Mouse (Mus musculus): ENCODE data around the gene Xcr1.

Xcr1 gene

DNA sequence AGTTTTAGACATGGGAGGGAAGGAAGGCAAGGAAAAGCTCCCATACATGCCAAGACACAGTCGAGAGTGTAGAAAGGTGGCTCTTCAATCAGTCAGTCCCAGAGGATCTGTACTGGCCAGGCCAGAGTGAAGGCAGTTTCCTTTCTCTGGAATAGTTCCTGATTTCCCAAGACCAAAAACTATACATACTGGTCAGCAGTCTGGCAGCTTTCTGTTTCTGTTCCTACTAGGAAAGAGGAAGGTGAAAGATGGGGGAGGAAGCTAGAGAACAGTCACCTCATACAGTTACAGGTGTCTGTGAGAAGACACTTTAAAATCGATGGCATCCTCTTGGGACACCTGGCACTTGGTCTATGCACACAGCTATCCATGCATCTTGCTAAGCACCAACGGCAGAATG, 46.4 kb downstream of the Xcr1 start:
- no peak for DNase-seq (ENCODE audit: low spot score in 2 of 2)

DNA sequence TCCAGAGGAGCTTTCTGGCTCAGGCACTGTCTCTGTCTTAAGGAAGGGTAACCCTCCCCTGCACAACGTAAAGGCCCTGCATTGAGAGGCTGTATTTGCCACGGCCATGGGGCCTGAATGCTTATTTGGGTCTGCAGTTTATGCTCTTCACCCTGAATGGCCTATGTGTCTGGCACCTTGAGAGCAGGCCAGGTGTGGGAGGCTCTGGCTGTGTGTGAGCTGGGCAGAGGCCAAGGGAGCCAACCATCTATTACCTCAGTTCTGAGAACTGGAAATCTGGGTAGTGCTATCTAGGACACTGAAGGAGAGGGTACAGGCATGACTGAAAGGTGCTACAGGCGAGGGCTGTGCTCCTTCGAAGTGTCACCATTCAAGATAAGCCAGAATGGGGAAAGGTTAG, 47.0 kb downstream of the Xcr1 start:
- no peak for DNase-seq (ENCODE audit: low spot score in 2 of 2)

DNA sequence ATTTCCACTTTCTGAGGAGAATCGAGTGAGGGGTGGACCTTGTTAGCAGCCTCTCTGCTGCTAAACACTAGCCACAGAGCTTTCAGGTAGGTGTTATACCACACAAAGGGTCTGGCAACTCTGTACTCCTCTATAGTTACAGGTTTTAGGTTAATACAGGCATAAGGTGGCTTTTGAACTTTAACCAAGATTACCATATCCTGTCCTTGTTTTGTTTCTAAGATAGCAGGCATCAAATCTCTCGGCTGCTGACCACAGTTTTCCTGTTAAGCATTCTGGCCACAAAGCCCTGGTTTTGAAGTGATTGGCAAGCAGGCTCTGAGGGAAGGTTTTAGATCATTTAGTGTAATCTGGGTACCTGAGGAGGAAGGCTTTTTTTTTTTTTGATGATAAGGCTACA, 47.5 kb downstream of the Xcr1 start:
- DNase-seq (ENCODE audit: low spot score in 2 of 2) = no peak

DNA sequence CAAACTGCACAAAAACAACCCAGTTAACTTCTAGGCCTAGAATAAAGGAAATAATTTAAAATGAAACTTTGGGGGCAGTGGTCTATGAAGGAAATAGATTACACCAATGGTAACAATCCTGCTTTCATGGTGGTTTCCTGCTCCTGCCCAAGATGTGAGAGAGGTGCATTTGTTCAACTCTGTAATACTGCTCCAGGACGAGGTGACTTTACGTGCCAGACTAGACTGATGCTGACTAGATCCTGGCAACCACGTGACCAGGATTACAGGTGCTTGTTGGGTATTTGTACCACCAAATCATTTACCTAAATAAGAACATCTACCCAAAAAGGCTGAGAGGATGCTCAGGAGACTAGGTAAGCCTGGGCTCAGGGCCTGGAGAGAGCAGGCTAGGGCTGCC, 50.0 kb downstream of the Xcr1 start:
- no peak for DNase-seq (ENCODE audit: low spot score in 2 of 2)

DNA sequence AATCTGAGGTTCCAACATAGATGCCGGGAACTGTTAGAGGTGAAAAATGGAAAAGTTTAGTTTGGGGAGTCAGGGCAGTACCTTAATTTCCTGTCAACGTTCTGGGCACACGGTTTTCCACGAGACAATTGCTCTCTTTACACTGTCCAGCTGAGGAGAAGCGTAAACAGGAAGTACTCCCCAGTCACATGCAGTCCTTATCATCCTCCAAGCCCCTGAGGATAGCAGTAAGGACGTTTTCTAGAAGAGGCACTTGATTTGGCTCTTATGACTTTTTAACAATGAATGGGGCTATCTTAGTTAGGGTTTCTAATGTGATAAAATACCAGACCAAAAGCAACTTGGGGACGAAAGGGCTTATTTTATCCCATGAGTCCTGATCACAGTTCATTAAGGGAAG, 53.2 kb downstream of the Xcr1 start:
- DNase-seq (ENCODE audit: low spot score in 2 of 2) = no peak

DNA sequence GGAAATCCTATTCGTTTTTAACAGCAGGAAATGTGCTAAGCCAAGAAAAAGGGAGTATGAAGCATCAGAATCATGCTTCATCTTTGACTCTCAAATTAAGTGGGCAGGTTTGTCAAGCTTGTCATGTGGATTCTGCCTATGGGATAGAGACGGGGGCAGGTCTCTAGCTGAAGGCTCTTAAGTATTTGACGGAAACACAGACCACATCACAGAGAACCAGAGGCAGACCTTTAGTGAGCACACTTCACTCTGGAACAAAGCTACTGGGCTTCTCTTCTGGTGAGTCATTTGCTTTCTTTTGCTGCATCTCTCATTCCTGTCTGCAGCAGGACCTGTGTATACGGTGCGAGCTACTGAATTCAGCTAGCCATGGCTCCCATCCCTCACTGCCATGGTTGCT, 55.6 kb downstream of the Xcr1 start, which contains the start of gene Cxcr6:
Gene Cxcr6, plus strand, starts transcription at position 209 of the 400 bp plus-strand sequence.
- no peak for DNase-seq (ENCODE audit: low spot score in 2 of 2)

DNA sequence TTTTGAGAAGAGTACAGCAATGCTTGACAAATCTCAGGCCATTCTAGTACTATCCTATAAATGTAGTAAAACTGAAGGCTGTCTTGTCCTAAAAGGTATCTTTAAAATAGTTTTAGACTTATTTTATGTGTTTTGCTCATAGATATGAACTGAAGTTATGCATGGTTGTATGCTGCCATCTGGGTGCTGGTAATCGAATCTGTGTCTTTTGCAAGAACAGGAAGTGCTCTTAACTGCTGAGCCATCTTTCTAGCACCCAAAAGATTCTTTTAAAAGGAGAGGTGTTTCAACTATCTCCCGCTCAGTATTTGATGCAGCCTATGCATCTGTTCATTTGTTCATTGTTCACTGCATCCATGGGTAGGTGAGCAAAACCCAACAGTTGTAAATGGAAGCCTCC, 56.6 kb downstream of the Xcr1 start:
- no peak for DNase-seq (ENCODE audit: low spot score in 2 of 2)

DNA sequence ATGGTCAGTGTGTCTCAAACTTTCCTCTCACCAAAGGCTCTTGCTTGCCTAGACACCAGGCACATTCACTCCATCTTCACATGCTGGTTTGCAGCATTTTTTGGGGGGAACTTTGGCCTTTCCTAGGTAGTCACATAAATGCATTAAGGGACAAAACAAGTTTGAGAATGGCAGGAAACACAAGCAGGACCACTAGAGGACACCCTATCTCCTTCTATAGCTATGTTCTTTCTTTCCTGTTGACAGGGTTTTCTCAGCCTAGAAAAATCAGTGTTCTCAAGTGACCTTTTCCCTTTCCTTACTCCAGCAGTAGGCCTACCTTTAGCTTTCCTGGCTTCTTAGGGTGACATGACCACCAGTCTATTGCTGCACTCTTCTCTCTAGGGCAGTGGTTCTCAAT, 58.9 kb downstream of the Xcr1 start:
- DNase-seq (ENCODE audit: low spot score in 2 of 2) = no peak

DNA sequence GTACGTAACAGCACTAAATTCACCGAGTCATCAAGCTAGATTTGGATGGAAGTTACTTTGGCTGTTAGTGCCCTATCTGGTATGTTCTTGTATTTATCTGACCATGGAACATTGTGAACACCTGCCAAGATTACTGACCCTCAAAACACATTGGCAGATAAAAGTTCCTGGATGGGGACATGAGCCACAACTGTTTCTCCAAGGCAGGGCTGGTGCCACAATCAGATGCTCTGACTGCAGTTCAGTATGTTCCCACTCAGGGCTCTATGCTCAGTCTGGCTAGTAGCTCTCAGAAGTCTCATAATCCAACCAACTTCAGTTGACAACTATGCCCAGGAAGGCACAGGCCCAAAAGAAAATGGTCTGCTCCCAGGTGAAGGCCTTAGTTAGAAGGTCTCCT, 59.4 kb downstream of the Xcr1 start:
- no peak for DNase-seq (ENCODE audit: low spot score in 2 of 2)

Measured in urinary bladder, postnatal 36 days (tissue).